Mouse (Mus musculus): ENCODE results near the gene Dync1i1. TPM values are rescaled to one million over a fixed set of nuclear protein-coding genes. Genes with fewer than 3 reads are reported as not detected.

Dync1i1 gene
- total RNA-seq, 4 experiments from 2014 or later = 114 to 143 (median 126) TPM

- DNase-seq (ENCODE audit: low spot score in 2 of 2) = no peak
Observed at GRCm38 (mm10) chr6:5966806-5967445, 241.5 kb downstream of the Dync1i1 start.

GRCm38 (mm10) chr6:5967545-5967944, 242.1 kb downstream of the Dync1i1 start:
- no peak for DNase-seq (ENCODE audit: low spot score in 2 of 2)

- DNase-seq (ENCODE audit: low spot score in 2 of 2) = no peak
Observed at GRCm38 (mm10) chr6:5969613-5970012, 244.2 kb downstream of the Dync1i1 start.

GRCm38 (mm10) chr6:5976241-5976640, 250.8 kb downstream of the Dync1i1 start:
- DNase-seq (ENCODE audit: low spot score in 2 of 2) = no peak

- DNase-seq (ENCODE audit: low spot score in 2 of 2) = no peak
Observed at GRCm38 (mm10) chr6:5977238-5977920, 251.9 kb downstream of the Dync1i1 start.

- no peak for DNase-seq (ENCODE audit: low spot score in 2 of 2)
Observed at GRCm38 (mm10) chr6:5991243-5991642, 265.8 kb downstream of the Dync1i1 start.

- DNase-seq (ENCODE audit: low spot score in 2 of 2) = peak in 1 of 2 experiments; percentile 53
Observed at GRCm38 (mm10) chr6:5991817-5992755, 266.6 kb downstream of the Dync1i1 start.

GRCm38 (mm10) chr6:5993056-5993455, 267.6 kb downstream of the Dync1i1 start:
- no peak for DNase-seq (ENCODE audit: low spot score in 2 of 2)

GRCm38 (mm10) chr6:5997535-5997934, 272.1 kb downstream of the Dync1i1 start:
- DNase-seq (ENCODE audit: low spot score in 2 of 2) = no peak

- no peak for DNase-seq (ENCODE audit: low spot score in 2 of 2)
Observed at GRCm38 (mm10) chr6:6002061-6002460, 276.6 kb downstream of the Dync1i1 start.

- no peak for DNase-seq (ENCODE audit: low spot score in 2 of 2)
Observed at GRCm38 (mm10) chr6:6004756-6005485, 279.5 kb downstream of the Dync1i1 start.

GRCm38 (mm10) chr6:6005762-6006431, 280.5 kb downstream of the Dync1i1 start:
- DNase-seq (ENCODE audit: low spot score in 2 of 2) = peak; percentile 43 to 50

GRCm38 (mm10) chr6:6011364-6011763, 285.9 kb downstream of the Dync1i1 start:
- peak in 1 of 2 experiments; percentile 24 for DNase-seq (ENCODE audit: low spot score in 2 of 2)

- peak in 1 of 2 experiments; percentile 14 for DNase-seq (ENCODE audit: low spot score in 2 of 2)
Observed at GRCm38 (mm10) chr6:6015616-6016015, 290.2 kb downstream of the Dync1i1 start.

GRCm38 (mm10) chr6:6016931-6017330, 291.5 kb downstream of the Dync1i1 start:
- DNase-seq (ENCODE audit: low spot score in 2 of 2) = no peak

GRCm38 (mm10) chr6:6023976-6024375, 298.5 kb downstream of the Dync1i1 start:
- no peak for DNase-seq (ENCODE audit: low spot score in 2 of 2)

- no peak for DNase-seq (ENCODE audit: low spot score in 2 of 2)
Observed at GRCm38 (mm10) chr6:6027664-6028063, 302.2 kb downstream of the Dync1i1 start.

- DNase-seq (ENCODE audit: low spot score in 2 of 2) = no peak
Observed at GRCm38 (mm10) chr6:6038773-6039550, 313.5 kb downstream of the Dync1i1 start.

- no peak for DNase-seq (ENCODE audit: low spot score in 2 of 2)
Observed at GRCm38 (mm10) chr6:6046729-6047424, 321.4 kb downstream of the Dync1i1 start.

All from left cerebral cortex, adult 8-10 months (tissue).